Mouse (Mus musculus): ENCODE data around the gene Mtus2.

- TF ChIP-seq POLR2A (IDR thresholded peaks at IDR 0.05; ENCODE audit: low read depth, low read length): no peak
- TF ChIP-seq CTCF (IDR thresholded peaks at IDR 0.05; ENCODE audit: extremely low read depth, insufficient read depth, insufficient read length, insufficient replicate concordance): no peak
Observed at GRCm38 (mm10) chr5:148090191-148090821, 133.2 kb downstream of the Mtus2 start.
